Mouse (Mus musculus): ENCODE measurements at regions not wholly inside any gene's neighbourhood (a gene's known extent, or its start where the extent isn't known, plus 50 kb on each side); places are given as distances from the start of the nearest gene placed in this dataset.
"Not testable (repeated sequence)": the region's sequence is repeated elsewhere in the genome, so short reads cannot be mapped to it uniquely, and the experiment has no call there.

- not testable (repeated sequence) for H3K36me3 ChIP-seq (replicated peaks; ENCODE audit: control insufficient read depth, insufficient read depth, low read depth); H3K4me1 ChIP-seq (replicated peaks; ENCODE audit: control insufficient read depth in 2 of 2, insufficient read depth in 2 of 2, low read length in 1 of 2); ATAC-seq (ENCODE audit: insufficient read depth); H3K4me3 ChIP-seq (ENCODE audit: insufficient read depth in 1 of 2, low read depth in 2 of 2, low read length in 2 of 2); H3K4me2 ChIP-seq (ENCODE audit: low read depth); H3K27ac ChIP-seq; H3K9ac ChIP-seq (replicated peaks); H3K9me3 ChIP-seq (ENCODE audit: control insufficient read depth, low read length); H3K27me3 ChIP-seq (ENCODE audit: control insufficient read depth, insufficient read depth, low read length)
- peak; percentile 83 to 97 (median 87) for DNase-seq (ENCODE audit: low read depth in 3 of 3, low spot score in 3 of 3)
- WGBS (ENCODE audit: insufficient replicate concordance): 63% methylated on average over 7 of the region's 9 CpGs
Measured at GRCm38 (mm10) chrY:4150031-4150430, 378.6 kb downstream of the Gm3376 start.

GRCm38 (mm10) chrY:4150681-4151080 lies 379.2 kb downstream of the Gm3376 start:
- not testable (repeated sequence) for H3K9ac ChIP-seq (replicated peaks); H3K4me2 ChIP-seq (ENCODE audit: low read depth); DNase-seq (ENCODE audit: low read depth in 3 of 3, low spot score in 3 of 3); H3K27ac ChIP-seq; H3K4me1 ChIP-seq (replicated peaks; ENCODE audit: control insufficient read depth in 2 of 2, insufficient read depth in 2 of 2, low read length in 1 of 2); H3K27me3 ChIP-seq (ENCODE audit: control insufficient read depth, insufficient read depth, low read length); H3K4me3 ChIP-seq (ENCODE audit: insufficient read depth in 1 of 2, low read depth in 2 of 2, low read length in 2 of 2); H3K9me3 ChIP-seq (ENCODE audit: control insufficient read depth, low read length); H3K36me3 ChIP-seq (replicated peaks; ENCODE audit: control insufficient read depth, insufficient read depth, low read depth); ATAC-seq (ENCODE audit: insufficient read depth)
- 75% methylated on average over 6 of the region's 7 CpGs for WGBS (ENCODE audit: insufficient replicate concordance)

GRCm38 (mm10) chrY:4152998-4153397 lies 381.5 kb downstream of the Gm3376 start:
- not testable (repeated sequence) for ATAC-seq (ENCODE audit: insufficient read depth); H3K36me3 ChIP-seq (replicated peaks; ENCODE audit: control insufficient read depth, insufficient read depth, low read depth); H3K9ac ChIP-seq (replicated peaks); H3K4me2 ChIP-seq (ENCODE audit: low read depth); H3K4me3 ChIP-seq (ENCODE audit: insufficient read depth in 1 of 2, low read depth in 2 of 2, low read length in 2 of 2); H3K27ac ChIP-seq; H3K4me1 ChIP-seq (replicated peaks; ENCODE audit: control insufficient read depth in 2 of 2, insufficient read depth in 2 of 2, low read length in 1 of 2); H3K9me3 ChIP-seq (ENCODE audit: control insufficient read depth, low read length); H3K27me3 ChIP-seq (ENCODE audit: control insufficient read depth, insufficient read depth, low read length)
- WGBS (ENCODE audit: insufficient replicate concordance): 57% methylated on average over 6 of the region's 6 CpGs
- DNase-seq (ENCODE audit: low read depth in 3 of 3, low spot score in 3 of 3): peak in 2 of 3 experiments; percentile 15 to 68

GRCm38 (mm10) chrY:4160371-4160770 lies 388.9 kb downstream of the Gm3376 start:
- Histone ChIP-seq H3K4me1 (replicated peaks; ENCODE audit: control insufficient read depth in 2 of 2, insufficient read depth in 2 of 2, low read length in 1 of 2) (no peaks in the 10 kb centered on the region), H3K9me3 (ENCODE audit: control insufficient read depth, low read length) (no peaks in the 10 kb centered on the region)

More at GRCm38 (mm10) chrY:4160371-4160770, 388.9 kb downstream of the Gm3376 start:
- H3K27me3 ChIP-seq (ENCODE audit: control insufficient read depth, insufficient read depth, low read length): no peaks in the 10 kb centered on the region
- no peaks in the 10 kb centered on the region for H3K36me3 ChIP-seq (replicated peaks; ENCODE audit: control insufficient read depth, insufficient read depth, low read depth)
- DNase-seq (ENCODE audit: low read depth in 3 of 3, low spot score in 3 of 3) (peak in 1 of 3 experiments; percentile 29), ATAC-seq (ENCODE audit: insufficient read depth) (no peak)
- TF ChIP-seq EP300 (IDR thresholded peaks at IDR 0.05; ENCODE audit: low read depth): no peak
- no peak for TF ChIP-seq CTCF (IDR thresholded peaks at IDR 0.05; ENCODE audit: low read depth)
- H3K27ac ChIP-seq: no peak overlapping the region
- WGBS (ENCODE audit: insufficient replicate concordance): 67% methylated on average over 2 of the region's 2 CpGs
- no peak overlapping the region for H3K4me2 ChIP-seq (ENCODE audit: low read depth)
- H3K4me3 ChIP-seq (ENCODE audit: insufficient read depth in 1 of 2, low read depth in 2 of 2, low read length in 2 of 2): no peak overlapping the region
- H3K9ac ChIP-seq (replicated peaks): no peak overlapping the region

All from liver, embryonic 14.5 days (tissue).